Mouse (Mus musculus) bone marrow, adult 2 months (tissue): ENCODE data around the gene Celsr1. TPM values are rescaled to one million over a fixed set of nuclear protein-coding genes. Genes with fewer than 3 reads are reported as not detected.

Source experiments
- H3K27ac ChIP-seq: fragments of 200-500 bp; 2 replicates; pipeline ENCODE4 v1.5.1; 2012; ENCODE audit warnings: low read depth, mild to moderate bottlenecking, control low read depth, inconsistent platforms, low read length; ENCODE audit not compliant: control insufficient read depth, poor library complexity, insufficient read depth
- H3K4me1 ChIP-seq: fragments of 200-500 bp; 2 replicates; pipeline ENCODE4 v1.6.1; 2011; ENCODE audit warnings: low read length; ENCODE audit not compliant: control insufficient read depth, insufficient read depth
- H3K4me3 ChIP-seq: fragments of 200-500 bp; replicated peaks from 2 replicates; pipeline ENCODE3; 2011; ENCODE audit warnings: mild to moderate bottlenecking, low read depth, low read length, control low read depth; ENCODE audit not compliant: control insufficient read depth
- CTCF ChIP-seq: fragments of 200-500 bp; IDR thresholded peaks from 2 replicates; pipeline ENCODE4 v1.5.1; 2011; ENCODE audit warnings: low read length, control low read depth; ENCODE audit not compliant: control insufficient read depth, insufficient read depth
- POLR2A ChIP-seq: fragments of 200-500 bp; IDR thresholded peaks from 2 replicates; pipeline ENCODE4 v1.6.1; 2011; ENCODE audit warnings: low read depth, mild to moderate bottlenecking, control low read depth, low read length, borderline replicate concordance; ENCODE audit not compliant: control insufficient read depth
- WGBS: fragments of 180-500 bp; shearing (Covaris S2); methylation state at CpG from one replicate; pipeline ENCODE4 v1.1.7; 2018; 5-methylcytosine and 5-hydroxymethylcytosine counted together
- polyA plus RNA-seq: library from polyadenylated mRNA; stranded (reverse); fragments of >200 nt; gene quantifications from 2 replicates; pipeline ENCODE4 v1.2.4, GENCODE M21; 2011; ENCODE audit warnings: low replicate concordance; ENCODE audit not compliant: missing spikeins, insufficient read depth, insufficient read length

Gene Celsr1
- polyA plus RNA-seq, 1 experiment = 4.2 TPM

DNA sequence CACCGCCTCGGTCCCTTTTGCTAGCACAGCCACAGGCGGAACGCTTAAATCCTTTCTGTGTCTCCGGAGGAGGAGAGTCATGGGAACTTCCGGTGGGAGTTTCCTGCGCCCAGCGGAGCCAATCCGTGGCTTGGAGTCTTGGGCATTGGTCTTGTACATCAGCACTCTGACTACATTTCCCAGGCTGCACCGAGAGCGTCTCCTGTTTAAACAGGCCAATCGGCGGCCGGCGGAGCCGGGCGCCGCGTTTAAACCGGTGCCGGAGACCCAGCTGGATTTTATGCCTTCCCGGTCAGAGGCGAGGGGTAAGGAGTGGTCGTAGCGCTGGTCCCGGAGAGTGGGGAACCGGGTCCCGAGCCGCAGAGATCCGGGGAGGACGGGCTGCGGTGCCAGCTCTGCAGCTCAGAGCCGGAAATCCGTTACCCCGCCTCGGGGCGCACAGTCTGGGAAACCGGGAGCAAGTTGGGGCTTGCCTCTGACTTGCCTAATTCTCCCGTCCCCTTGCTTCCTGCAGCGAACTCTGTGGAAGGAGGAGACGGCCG lies 174.0 kb downstream of the Celsr1 start, which contains the start of gene Gtse1:
Gene Gtse1 (plus strand): TSS at position 256 of the 542 bp plus-strand sequence.
- H3K27ac ChIP-seq = peak within 1 kb of the TSS; percentile 42
- TF ChIP-seq CTCF (no peak), POLR2A (0 out of 2 replicates have a peak, but pooled peaks have one; percentile 25)
- no peaks in the 10 kb centered on the region for H3K4me1 ChIP-seq
- WGBS = under 1% methylated on average over 42 of the region's 42 CpGs
- H3K4me3 ChIP-seq = peak within 1 kb of the TSS; percentile 97

DNA sequence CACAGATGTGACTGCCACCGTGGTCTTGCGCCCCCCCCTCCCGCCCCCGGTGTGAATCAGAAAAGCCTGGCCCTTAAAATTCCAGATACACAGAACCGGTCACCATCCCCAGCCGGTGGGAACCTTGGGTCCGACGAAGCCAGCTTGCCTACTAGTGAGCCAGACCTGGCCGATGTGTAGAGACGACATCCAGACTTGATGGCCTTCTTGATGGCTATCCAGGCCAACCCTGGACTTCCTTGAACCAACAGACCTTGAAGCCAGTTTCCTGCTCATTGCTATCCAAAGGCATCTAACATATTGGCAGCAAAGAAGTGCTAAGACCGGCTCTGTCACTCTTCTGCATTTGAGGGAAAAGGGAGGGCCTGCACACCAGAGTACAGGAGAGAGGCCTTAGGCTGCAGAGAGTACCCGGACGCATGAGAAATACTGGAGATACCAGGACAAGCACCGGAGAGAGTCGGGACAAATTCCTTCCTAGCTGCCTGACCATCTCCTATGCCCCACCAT lies 174.5 kb downstream of the Celsr1 start:
- Histone ChIP-seq H3K27ac (no peak overlapping the region), H3K4me3 (peak overlapping the region; percentile 73), H3K4me1 (no peaks in the 10 kb centered on the region)
- 10% methylated on average over 15 of the region's 15 CpGs for WGBS
- TF ChIP-seq POLR2A = no peak

GRCm38 (mm10) chr15:85851656-85852392 lies 181.8 kb downstream of the Celsr1 start:
- 82% methylated on average over 12 of the region's 12 CpGs for WGBS
- no peak for TF ChIP-seq POLR2A
- TF ChIP-seq CTCF = no peak
- H3K27ac ChIP-seq = no peak overlapping the region
- no peaks in the 10 kb centered on the region for H3K4me1 ChIP-seq
- no peak overlapping the region for H3K4me3 ChIP-seq

Other genes starting within 250 kb of the Celsr1 start
- 5.8 and 10.8 TPM in 2 replicates for gene Cdpf1, start 222.1 kb downstream of the Celsr1 start, polyA plus RNA-seq
- gene Pkdrej, start 212.0 kb downstream of the Celsr1 start, polyA plus RNA-seq = not detected in 2 replicates
- 2.4 and 2.9 TPM in 2 replicates for gene Ttc38, start 201.5 kb downstream of the Celsr1 start, polyA plus RNA-seq
- 16.0 and 20.8 TPM in 2 replicates for gene Gtse1, start 174.0 kb downstream of the Celsr1 start, polyA plus RNA-seq
- gene Trmu, start 154.5 kb downstream of the Celsr1 start, polyA plus RNA-seq = 15.3 and 40.4 TPM in 2 replicates
- gene Gramd4, start 23.9 kb upstream of the Celsr1 start, polyA plus RNA-seq = 14.1 and 20.7 TPM in 2 replicates
- gene Cerk, start 152.4 kb upstream of the Celsr1 start, polyA plus RNA-seq = 23.0 and 42.5 TPM in 2 replicates
- 5.2 and 16.3 TPM in 2 replicates for gene Tbc1d22a, start 180.7 kb upstream of the Celsr1 start, polyA plus RNA-seq